Mouse (Mus musculus): ENCODE measurements around the gene Gpr21.

Gene Gpr21

DNA sequence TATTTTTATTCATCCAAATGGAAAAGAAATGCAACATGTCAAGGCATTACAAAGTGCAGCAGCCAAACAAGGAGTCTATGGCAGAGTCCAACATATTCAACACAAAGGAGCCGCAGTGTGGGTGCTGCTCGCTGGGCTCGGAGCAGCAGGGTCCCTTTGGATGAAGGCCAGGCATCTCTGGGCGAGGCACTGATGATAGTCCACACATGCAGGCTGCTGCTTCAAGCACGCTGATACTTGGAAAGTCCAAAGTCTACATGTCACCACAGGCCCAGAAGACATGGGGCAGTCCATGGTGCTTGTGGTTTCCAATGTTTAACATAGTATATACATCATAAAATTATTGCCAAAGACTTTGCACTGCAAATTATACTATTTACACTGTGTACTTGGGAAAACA lies 53.8 kb downstream of the Gpr21 start:
- DNase-seq (ENCODE audit: inconsistent age in 2 of 2, low spot score in 1 of 2): no peak
